Mouse (Mus musculus) G1E (cell line): ENCODE data around the gene St8sia6.

Experiments used
- CTCF ChIP-seq: IDR thresholded peaks from 2 replicates; pipeline ENCODE4 v1.5.1; 2012; ENCODE audit warnings: low read depth, low read length, inconsistent platforms, mixed read lengths
- GATA1 ChIP-seq: IDR thresholded peaks from 2 replicates; pipeline ENCODE4 v1.6.1; 2012; ENCODE audit warnings: borderline replicate concordance, low read length, inconsistent platforms, mixed read lengths
- POLR2AphosphoS5 ChIP-seq: IDR thresholded peaks from 2 replicates; pipeline ENCODE4 v1.6.1; 2012; ENCODE audit warnings: low read depth, low read length, inconsistent platforms; ENCODE audit not compliant: insufficient replicate concordance
- TAL1 ChIP-seq: conservative IDR thresholded peaks from 2 replicates; pipeline ENCODE4 v1.6.1; 2012; ENCODE audit warnings: low read depth, low read length, inconsistent platforms, mixed read lengths

DNA sequence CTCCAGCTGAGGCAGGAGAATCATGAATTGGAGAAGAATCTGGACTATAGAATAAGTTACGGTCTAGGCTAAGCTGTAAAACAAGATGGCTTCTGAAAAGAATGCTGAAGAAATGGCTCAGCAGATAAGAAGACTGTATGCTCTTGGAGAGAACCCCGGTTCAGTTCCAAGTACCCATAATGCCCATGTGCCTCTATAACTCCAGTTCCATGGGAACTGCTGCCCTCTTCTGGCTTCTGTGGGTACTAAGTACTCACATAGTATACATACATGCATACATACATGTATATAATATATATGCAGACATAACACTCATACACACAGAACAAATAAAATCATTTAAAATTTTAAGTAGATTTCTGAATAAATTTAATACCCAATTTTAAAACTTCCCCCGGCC, 12.3 kb upstream of the St8sia6 start:
- TF ChIP-seq CTCF = no peak
- TF ChIP-seq POLR2AphosphoS5 = no peak
- TF ChIP-seq GATA1 = no peak
- TF ChIP-seq TAL1 = no peak
